Mouse (Mus musculus) spleen, embryonic (tissue): ENCODE data around the gene Fancb.

Source experiments
- CTCF ChIA-PET: fragments of 350-600 bp; sonication (Branson Sonifier 250); formaldehyde crosslinking; loops from one replicate; lab custom pipeline; 2022; lab: Charles Lee

The Fancb gene

DNA sequence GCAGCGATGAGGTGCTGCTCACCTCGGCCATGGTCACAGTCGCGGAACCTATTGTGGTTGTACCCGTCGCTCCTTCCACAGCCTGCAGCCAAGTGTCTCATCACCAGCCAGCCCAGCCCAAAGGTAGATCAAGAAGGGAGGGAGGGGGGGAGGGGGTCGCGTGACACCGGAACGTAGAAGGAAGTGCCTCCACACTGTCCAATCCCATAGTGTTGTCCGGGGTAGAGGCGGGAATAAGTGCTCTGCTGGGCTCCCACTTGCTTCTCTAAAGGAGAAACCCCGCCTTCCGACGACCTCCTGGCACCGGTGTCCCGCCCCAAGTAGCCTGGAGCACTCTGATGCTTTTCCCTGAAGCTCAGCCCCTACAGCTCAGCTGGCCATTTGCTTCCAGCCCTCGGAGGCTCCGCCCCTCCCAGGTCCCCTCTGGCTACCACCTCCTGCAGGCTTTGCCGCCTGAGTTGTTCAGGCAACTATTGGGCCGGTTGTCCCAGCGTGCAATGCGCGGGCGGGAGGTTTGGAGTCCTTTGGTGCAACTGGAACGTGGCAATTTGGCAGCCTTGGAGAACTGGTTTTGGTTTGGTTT lies at the start of gene Fancb, which contains the start of gene Mospd2:
Gene Fancb (plus strand): TSS at position 400 of the 583 bp plus-strand sequence.
Gene Mospd2 (minus strand): TSS at position 183 of the 583 bp plus-strand sequence.
- CTCF ChIA-PET: no interaction called here

DNA sequence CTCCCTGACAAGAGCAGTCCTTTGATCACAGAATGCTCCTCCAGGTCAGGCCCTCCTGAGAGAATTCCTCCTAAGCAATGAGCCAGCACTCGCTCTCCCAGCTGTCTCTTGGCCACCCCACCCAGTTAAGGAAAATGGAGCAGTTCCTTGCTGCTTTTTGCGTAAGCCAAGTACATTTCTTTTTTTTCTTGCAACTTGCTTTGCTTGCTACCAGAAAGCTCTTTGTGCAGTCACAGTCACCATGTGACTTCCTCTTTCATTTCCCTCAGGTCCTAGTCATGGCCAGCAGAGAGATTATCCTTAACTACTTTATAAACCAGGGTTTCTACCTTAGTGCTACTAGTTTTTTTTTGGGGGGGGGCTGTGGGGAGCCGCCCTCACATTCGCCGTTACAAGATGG lies 38.9 kb upstream of the Fancb start:
- CTCF ChIA-PET: no interaction called here

DNA sequence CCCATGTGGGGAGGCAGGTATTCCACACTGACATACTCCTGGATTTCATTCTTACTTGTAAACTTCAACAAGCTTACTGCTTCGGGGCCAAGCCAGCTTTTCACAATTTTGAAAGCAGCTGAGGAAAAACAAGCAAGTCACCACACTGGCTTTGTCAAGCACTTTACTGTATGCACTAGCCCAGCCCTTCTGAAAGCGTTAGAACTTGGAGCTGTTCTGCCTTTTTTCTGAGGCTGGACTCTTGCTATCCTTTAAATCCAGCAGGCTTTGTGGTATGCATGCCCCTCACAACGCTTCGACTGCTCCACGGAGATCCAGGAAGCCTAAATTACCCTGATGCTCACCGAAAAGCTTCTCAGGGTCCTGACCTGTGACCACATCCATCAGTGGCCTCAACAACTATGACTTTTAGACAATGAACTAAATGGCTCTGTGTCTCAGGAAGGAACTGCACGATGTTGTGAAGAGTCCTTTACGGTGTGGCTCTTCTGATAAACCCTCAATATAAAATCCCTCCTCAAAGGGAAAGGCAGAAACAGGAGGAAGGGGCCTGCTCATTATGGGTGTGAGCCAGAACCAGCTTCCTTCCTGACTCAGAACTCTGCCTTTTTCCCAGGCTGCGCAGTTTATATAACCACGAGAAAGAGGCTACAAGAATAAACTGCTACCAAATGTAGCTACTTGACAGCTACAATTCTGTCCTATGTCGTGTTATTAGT lies 28.4 kb upstream of the Fancb start:
- CTCF ChIA-PET: no interaction called here

DNA sequence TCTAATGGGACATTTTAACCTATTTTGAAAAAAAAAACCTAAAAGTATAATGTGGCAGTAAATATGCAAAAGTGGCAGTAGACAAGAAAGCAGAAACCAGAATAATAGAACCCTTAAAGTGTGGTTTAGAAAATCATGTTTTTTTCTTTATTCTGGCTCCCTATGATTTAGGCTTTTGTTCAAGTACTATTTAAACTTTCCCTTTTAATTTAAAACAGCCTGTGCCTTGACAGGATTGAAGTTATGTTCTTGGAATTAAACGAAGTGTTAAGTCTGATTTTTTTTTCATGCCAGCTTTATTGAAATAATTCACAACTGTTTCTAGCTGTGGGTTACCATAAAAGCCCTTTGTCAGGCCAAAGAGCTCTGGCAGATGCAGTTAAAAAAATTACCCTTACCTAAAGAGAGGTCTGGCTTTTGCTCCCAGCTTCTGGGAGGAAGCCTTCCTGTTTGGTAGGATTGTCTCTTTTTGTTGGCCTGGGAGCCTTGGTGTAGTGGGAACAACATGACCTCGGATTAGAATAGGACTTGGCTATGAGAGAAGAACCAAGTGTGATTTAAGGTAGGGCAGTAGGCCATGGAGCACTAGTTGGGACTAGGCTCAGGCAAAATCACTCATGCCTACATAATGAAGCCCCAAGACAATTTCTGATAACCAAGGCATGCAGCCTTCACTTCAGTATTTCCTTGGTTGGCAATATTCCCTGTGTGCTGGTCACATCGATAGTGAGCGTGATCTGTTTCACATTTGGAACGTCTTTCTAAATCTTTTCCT lies 27.6 kb upstream of the Fancb start:
- CTCF ChIA-PET: no interaction called here

DNA sequence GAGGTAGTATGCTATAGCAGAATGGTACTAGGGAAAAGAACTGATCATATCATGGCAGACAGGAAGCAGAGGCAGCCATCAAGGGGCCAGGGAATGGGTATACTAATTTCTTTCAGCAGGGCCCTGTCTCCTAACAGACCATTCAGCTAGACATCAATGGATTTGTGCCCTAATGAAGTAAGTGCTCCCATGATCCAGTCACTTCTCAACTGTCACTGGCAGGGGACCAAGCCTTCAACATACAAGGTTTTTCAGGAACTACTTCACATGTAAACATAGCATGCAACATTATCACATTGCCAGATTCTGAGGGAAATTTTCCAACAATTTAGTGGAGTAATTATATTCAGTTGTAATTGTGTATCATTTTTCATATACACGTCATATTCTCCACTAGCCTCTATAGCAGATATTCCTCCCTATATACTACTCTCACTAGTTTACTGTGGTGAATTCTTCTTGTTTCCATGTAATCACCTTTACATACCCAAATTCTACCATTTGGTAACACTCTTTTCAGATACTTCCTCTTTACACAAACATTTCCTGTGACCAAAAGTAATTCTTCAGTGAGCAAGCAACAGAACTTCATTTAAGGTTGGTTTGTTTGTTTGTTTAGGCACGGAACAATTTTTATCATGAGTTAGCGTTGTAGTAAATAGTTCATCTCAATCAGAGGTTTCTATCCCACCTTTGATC lies 14.5 kb upstream of the Fancb start:
- CTCF ChIA-PET: no interaction called here

DNA sequence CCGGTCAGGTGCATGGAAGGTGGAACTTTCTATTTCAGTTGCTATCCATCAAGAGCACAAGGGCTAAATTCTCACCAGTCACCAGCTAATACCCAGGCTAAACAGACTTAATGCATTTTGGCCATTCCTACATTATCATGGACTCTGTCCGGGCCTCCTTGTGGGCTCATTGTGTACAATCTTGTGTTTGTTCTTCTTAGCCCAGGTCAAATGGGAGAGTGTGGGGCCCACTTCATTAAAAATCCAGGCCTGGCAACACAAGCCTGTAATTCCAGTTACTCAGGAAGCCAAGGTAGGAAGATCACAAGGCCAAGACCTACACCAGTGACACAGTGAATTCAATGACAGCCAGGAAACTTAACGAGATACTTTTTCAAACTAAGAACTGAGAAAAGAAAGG lies 9.2 kb upstream of the Fancb start:
- CTCF ChIA-PET: no interaction called here

DNA sequence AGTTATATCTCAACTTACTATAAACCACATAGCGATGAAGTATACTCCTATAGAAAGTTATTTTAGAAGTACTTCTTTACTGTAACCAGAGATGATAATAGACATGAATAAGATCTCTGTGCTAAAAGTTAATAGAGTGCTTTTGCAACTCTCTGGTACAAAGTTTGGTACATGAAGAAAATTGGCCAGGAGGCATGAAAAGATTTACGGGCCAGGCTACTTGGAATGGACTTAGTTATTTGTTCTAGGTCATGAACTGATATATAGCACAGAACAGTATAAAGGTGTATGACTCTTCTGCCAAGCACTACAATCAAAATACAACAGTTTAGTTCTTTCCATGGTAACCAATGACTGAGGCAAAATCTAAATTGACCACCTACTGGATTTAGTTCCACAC lies 1.5 kb upstream of the Fancb start:
- CTCF ChIA-PET: no interaction called here

DNA sequence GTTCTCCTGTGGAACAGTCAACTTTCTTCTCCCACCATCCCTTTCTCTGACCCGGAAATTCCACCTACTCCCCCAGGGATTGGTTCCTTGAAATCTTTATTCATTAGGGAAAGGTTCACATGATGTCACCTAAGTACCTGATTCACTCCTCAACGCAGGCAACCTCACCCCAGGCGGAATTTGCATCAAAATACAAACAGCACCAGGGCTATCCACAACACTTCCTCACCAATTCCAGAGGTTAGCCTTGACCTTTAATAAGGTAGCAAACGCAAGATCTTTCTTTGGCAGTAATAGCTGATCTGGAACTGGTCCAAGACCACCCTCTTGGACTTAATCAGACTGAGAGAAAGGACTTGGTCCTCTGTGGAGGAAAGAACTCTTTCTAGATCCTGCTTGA lies 22.7 kb downstream of the Fancb start:
- CTCF ChIA-PET: no interaction called here

DNA sequence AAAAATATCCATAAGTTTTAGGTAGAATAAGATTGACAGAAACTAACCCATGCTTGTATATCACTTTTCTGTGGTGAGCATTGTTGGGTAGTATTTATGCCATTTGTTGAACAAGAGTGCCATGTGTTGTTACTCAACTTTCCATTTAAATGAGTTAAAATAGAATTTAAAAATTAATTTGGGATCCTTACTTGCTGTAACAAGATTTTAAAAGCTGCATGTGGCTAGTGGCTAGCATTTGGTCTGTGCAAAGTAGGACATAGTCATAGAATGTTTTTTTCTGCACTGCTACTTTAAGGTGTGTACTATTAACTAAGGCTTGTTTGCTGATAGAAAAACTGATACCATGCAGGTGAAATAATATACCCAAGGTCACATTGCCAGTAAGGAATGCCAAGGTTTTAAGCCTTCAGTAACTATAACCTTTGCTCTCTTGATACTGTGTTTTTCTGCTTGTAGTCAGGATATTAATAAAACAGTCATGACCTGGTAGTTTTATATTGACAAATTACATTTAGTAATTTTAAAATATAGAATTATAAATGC lies 24.5 kb downstream of the Fancb start, which contains the start of gene Gm17604:
Gene Gm17604 (minus strand): TSS at position 51 of the 546 bp plus-strand sequence.
- CTCF ChIA-PET: no interaction called here
